Mouse (Mus musculus): Measurements from ENCODE around the gene Gm11042. TPM values are rescaled to one million over a fixed set of nuclear protein-coding genes. Genes with fewer than 3 reads are reported as not detected.

Gene Gm11042
- total RNA-seq, 2 experiments from 2014 or later, result not detected

DNA sequence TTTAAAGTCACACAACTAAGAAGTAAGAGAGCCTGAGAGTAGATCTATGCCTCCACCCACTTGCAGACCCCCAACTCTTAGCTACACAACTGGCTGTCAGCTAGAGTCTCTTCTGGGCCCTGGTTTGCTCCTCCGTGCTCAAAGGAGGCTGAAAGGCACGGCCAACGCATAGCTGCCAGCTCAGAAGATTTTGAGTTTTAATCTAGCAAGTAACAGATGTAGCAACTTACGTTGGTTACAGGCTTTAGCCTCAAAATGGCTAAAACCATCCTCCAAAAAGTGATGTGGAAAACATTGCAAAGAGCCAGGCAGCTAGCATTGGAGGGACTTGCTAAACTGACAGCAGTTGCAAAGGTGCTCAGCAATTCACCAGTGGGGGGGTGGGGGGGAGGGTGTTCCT is 25.2 kb downstream of the Gm11042 start:
- no peak for ATAC-seq (replicated peaks; ENCODE audit: poor library complexity)

DNA sequence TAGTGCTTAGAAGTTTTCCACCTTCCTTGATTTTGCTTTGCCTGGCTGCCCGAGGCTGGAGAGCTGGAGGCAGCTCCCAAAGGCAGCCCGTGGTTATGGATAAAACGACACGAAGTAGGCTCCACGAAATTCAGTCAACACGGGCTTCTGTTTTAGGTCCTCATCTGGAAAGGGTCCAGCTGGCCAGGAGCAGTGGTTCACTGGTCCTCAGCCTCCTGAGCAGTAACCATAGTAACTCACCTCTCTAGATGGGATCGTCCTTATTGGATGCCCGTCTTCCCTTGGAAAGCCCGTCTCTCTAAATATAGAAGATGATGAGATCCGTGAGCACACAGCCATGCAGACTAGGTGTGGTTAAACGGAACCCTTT is 31.5 kb downstream of the Gm11042 start:
- no peak for ATAC-seq (replicated peaks; ENCODE audit: poor library complexity)

GRCm38 (mm10) chr12:74284020-74284684 is 32.0 kb downstream of the Gm11042 start:
- ATAC-seq (replicated peaks; ENCODE audit: poor library complexity), result peak; percentile 79

DNA sequence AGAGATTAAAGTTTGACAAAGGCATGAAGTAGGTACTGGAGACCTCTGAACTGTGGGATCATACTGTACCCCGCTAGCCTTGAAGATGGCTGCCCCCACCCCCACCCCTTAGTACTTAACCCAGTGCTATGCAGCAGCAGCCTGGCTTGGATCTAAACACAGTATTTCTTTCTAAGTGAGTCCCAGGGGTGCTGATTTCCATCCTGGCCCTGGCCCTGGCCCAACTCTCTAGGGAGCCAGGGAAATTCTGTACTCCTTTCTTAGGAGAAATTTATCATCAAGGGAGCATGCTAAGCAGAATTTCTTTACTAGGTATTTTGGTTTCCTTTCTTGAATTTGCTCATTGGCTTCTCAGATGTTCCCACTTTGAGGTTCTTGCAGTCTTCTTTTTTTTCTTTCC is 33.3 kb downstream of the Gm11042 start:
- no peak for ATAC-seq (replicated peaks; ENCODE audit: poor library complexity)

- ATAC-seq (replicated peaks; ENCODE audit: poor library complexity), result no peak
Measured at GRCm38 (mm10) chr12:74281403-74281802, 34.8 kb downstream of the Gm11042 start.

GRCm38 (mm10) chr12:74277265-74277664 is 38.9 kb downstream of the Gm11042 start:
- no peak for ATAC-seq (replicated peaks; ENCODE audit: poor library complexity)

- no peak for ATAC-seq (replicated peaks; ENCODE audit: poor library complexity)
Measured at GRCm38 (mm10) chr12:74272545-74272944, 43.6 kb downstream of the Gm11042 start.

GRCm38 (mm10) chr12:74268644-74269285 is 47.4 kb downstream of the Gm11042 start:
- ATAC-seq (replicated peaks; ENCODE audit: poor library complexity), result no peak

DNA sequence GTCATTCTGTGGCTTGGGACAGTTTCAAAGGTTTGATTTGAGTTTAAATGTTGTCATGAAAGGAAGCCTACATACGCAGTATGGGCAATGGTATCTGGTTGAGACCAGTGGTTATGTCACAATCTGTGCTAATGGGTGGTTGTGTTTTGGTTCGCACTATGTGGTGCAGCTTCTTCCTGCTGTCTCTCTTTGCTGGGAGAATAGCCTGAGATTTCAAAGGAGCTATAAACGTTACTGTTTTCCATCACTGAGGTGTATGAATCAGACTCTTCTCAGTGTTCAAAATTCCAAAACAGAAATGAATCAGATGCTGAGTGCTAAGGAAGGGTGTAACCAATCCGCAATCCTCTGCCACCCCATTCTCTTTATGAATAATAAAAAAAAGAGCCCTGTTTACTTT is 49.1 kb downstream of the Gm11042 start:
- ATAC-seq (replicated peaks; ENCODE audit: poor library complexity), result no peak
